Mouse (Mus musculus) B cell, adult (primary cell): ENCODE measurements around the gene Vmn1r43. TPM values are rescaled to one million over a fixed set of nuclear protein-coding genes. Genes with fewer than 3 reads are reported as not detected.

ENCODE experiments used
- total RNA-seq: library from RNA; stranded (reverse); gene quantifications from 4 replicates; pipeline ENCODE4 v1.2.4, GENCODE M21; 2023; ENCODE audit not compliant: inconsistent age

Vmn1r43 gene
- total RNA-seq = not detected in 4 replicates

DNA sequence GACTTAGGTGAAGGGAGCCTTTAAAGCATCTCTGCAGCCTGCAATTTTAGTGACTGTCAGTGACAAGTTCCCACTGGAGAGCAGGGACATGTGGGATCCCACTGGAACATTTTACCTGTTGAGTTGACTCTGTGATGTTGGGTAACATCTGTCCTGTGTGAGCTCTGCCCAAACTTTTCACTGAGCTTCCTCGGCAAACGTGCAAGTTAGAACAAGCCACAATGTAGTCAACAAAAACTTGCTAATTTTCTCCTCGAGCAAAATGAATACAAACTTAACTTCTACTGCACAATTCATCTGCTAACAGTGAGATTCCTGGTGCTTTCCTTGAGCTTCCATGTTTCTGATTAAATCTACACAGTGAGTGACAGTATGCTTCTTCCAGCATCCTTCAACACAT is at the start of gene Vmn1r43, which contains the start of gene Vmn1r42:
Vmn1r43 (minus strand) TSS at position 101 of the 400 bp plus-strand sequence.
Vmn1r42 (minus strand) TSS at position 101 of the 400 bp plus-strand sequence.

DNA sequence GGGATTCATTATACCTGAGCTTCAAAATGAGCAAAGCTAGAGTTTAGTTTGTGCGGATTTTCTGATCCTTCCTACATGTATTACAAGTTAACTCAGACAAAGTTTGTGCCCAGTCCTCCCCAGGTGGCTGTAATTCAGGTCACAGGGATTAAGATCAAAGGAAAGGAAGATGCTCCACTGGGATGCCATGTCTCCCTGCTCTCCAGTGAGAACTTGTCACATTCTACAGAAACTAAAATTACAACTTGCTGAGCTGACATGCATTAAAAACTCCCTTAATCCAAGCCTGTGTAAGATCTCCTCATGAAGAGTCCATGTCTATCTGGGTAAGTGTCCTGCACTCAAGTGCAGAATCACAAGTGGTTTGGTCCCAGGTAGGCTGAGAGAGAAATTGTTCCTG is 7.1 kb upstream of the Vmn1r43 start, which contains the start of gene Vmn1r44:
Vmn1r44 (plus strand) TSS at position 301 of the 400 bp plus-strand sequence.

Other genes with a start within 250 kb of the Vmn1r43 start
- gene Txnrd3, start 232.4 kb downstream of the Vmn1r43 start, total RNA-seq = 4.0 to 5.7 TPM (median 4.6 TPM) in 4 replicates
- not detected in 4 replicates for gene Vmn1r40, start 168.9 kb downstream of the Vmn1r43 start, total RNA-seq
- gene Vmn1r41, start 135.6 kb downstream of the Vmn1r43 start, total RNA-seq = not detected in 4 replicates
- gene Vmn1r42, start within 50 bp of the Vmn1r43 start, total RNA-seq = not detected in 4 replicates
- gene Vmn1r44, start 7.2 kb upstream of the Vmn1r43 start, total RNA-seq = not detected in 4 replicates
- not detected in 4 replicates for gene Vmn1r45, start 64.2 kb upstream of the Vmn1r43 start, total RNA-seq
- not detected in 4 replicates for gene Vmn1r46, start 92.9 kb upstream of the Vmn1r43 start, total RNA-seq
- gene Vmn1r47, start 139.7 kb upstream of the Vmn1r43 start, total RNA-seq = not detected in 4 replicates
- gene Vmn1r48, start 160.4 kb upstream of the Vmn1r43 start, total RNA-seq = not detected in 4 replicates
- gene Vmn1r49, start 202.1 kb upstream of the Vmn1r43 start, total RNA-seq = not detected in 4 replicates
- not detected in 4 replicates for gene Vmn1r50, start 225.0 kb upstream of the Vmn1r43 start, total RNA-seq
- gene Vmn1r51, start 246.2 kb upstream of the Vmn1r43 start, total RNA-seq = not detected in 4 replicates